Mouse (Mus musculus): ENCODE data around the gene Dcbld2. TPM values are rescaled to one million over a fixed set of nuclear protein-coding genes. Genes with fewer than 3 reads are reported as not detected.

The Dcbld2 gene
- polyA plus RNA-seq, 1 experiment: 0.24 TPM

DNA sequence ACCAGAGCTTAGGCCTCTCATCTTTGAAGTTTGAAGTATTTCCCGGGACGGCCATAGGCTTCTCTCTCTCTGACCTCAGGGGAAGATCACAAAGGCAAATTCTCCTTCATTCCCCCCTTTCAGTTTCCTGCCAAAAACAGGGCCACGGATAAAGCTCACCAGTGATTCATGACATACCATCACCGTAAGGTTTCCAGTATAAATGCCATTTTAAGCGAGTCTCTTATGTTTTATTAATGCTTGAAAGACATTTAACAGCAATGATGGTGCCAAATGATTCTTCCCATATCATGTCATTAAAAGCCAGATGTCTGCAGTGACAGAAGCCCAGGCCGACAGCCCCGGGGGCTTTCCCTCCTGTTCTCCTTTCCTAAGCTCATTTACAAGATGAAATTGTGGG lies 3.6 kb upstream of the Dcbld2 start:
- Histone ChIP-seq H3K36me3 (ENCODE audit: control insufficient read depth) (no peaks in the 10 kb centered on the region), H3K4me3 (replicated peaks) (no peak overlapping the region)
- TF ChIP-seq GATA1 (IDR thresholded peaks at IDR 0.05; ENCODE audit: low read length) (no peak), TAL1 (IDR thresholded peaks at IDR 0.05; ENCODE audit: low read length) (no peak)

GRCm38 (mm10) chr16:58405271-58405670 lies 3.0 kb upstream of the Dcbld2 start:
- Histone ChIP-seq H3K4me3 (replicated peaks) (no peak overlapping the region), H3K4me1 (ENCODE audit: control insufficient read depth) (peaks cover 19% of the 10 kb centered on the region), H3K9me3 (ENCODE audit: control insufficient read depth, low read length) (no peaks in the 10 kb centered on the region), H3K36me3 (ENCODE audit: control insufficient read depth) (no peaks in the 10 kb centered on the region), H3K27me3 (ENCODE audit: control insufficient read depth) (peaks cover 52% of the 10 kb centered on the region)
- TF ChIP-seq TAL1 (IDR thresholded peaks at IDR 0.05; ENCODE audit: low read length) (no peak), GATA1 (IDR thresholded peaks at IDR 0.05; ENCODE audit: low read length) (no peak)

More for the DNA sequence above, 3.6 kb upstream of the Dcbld2 start:
- no peaks in the 10 kb centered on the region for H3K9me3 ChIP-seq (ENCODE audit: control insufficient read depth, low read length)
- peaks cover 19% of the 10 kb centered on the region for H3K4me1 ChIP-seq (ENCODE audit: control insufficient read depth)
- H3K27me3 ChIP-seq (ENCODE audit: control insufficient read depth): peaks cover 46% of the 10 kb centered on the region

DNA sequence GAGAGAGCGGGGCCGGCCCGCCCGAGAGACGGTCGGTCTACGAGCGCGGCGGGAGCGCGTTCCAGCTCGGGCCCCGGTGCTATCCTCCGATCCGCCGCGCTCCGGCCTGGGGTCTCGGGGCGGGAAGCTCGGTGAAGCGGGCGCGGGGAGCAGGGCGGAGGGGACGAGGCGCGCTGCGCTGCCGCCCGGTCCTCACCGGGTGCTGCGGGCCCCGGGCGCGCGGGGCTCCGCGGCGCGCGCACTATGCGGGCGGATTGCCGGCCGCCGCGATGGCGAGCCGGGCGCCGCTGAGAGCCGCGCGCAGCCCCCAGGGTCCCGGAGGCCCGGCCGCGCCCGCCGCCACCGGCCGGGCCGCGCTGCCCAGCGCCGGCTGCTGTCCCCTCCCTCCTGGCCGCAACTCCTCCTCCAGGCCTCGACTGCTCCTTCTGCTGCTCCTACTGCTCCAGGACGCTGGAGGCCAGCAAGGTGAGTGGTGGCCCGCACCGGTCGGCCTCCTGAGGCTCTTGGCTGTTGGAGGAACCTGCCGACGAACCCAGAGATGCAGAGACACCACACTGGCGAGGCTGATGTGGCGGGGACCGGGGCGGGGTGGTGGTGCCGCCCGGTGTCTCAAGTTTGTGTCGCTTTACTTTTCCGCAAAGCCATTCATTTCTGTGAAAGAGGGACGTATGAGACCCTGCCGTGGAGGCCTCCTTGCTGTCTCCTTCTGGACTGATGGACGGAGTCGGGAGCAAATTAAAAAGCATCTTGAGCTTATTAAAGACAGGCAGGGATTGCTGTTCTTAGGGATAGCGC lies 441 bp downstream of the Dcbld2 start:
- no peak for TF ChIP-seq GATA1 (IDR thresholded peaks at IDR 0.05; ENCODE audit: low read length)
- no peak for TF ChIP-seq TAL1 (IDR thresholded peaks at IDR 0.05; ENCODE audit: low read length)
- H3K27me3 ChIP-seq (ENCODE audit: control insufficient read depth): peaks cover 72% of the 10 kb centered on the region
- H3K9me3 ChIP-seq (ENCODE audit: control insufficient read depth, low read length): no peaks in the 10 kb centered on the region

DNA sequence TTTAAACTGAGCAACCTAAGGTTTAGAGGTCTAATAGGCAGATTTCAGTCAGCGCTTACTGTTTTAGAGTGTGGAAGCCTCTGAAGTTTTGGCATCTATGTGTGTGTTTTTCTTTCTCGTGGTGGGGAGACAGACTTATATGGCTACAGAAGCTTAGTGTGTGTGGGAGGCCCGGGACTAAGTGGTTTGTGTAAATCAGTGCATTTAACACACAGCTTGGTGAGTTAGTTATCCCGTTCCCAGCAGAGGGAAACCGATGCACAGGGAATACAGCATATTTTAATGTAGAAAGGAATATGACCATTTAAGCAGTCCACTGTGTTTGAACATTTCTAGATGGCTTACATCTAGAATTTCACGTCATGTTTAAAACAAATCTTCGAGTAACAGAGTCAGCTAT lies 1.6 kb downstream of the Dcbld2 start:
- Histone ChIP-seq H3K27me3 (ENCODE audit: control insufficient read depth) (peaks cover 69% of the 10 kb centered on the region), H3K4me1 (ENCODE audit: control insufficient read depth) (peaks cover 19% of the 10 kb centered on the region), H3K9me3 (ENCODE audit: control insufficient read depth, low read length) (no peaks in the 10 kb centered on the region), H3K4me3 (replicated peaks) (peak overlapping the region; percentile 71), H3K36me3 (ENCODE audit: control insufficient read depth) (no peaks in the 10 kb centered on the region)
- TF ChIP-seq TAL1 (IDR thresholded peaks at IDR 0.05; ENCODE audit: low read length): no peak
- no peak for TF ChIP-seq GATA1 (IDR thresholded peaks at IDR 0.05; ENCODE audit: low read length)

More for the DNA sequence above, 441 bp downstream of the Dcbld2 start:
- Histone ChIP-seq H3K36me3 (ENCODE audit: control insufficient read depth) (no peaks in the 10 kb centered on the region), H3K4me1 (ENCODE audit: control insufficient read depth) (peaks cover 19% of the 10 kb centered on the region), H3K4me3 (replicated peaks) (peak overlapping the region; percentile 71)

DNA sequence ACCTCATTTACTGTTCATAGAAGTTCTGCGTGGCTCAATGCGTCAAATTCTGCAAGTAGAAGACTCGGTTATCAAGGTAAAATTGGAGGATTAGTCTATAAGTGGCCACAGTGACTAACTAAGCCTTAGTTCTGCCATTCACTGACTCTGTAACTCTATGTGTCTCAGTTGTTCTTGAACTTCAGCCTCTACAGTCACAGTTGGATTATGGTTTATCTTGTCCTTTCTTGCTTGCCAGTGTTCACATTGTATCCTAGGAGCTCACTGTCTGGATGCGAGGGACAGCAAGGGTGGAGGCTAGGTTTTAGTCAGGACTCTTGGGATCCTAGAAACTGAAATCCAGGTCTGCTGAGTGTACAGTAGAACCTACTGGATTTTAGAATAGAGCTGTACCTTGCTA lies 6.6 kb downstream of the Dcbld2 start:
- Histone ChIP-seq H3K36me3 (ENCODE audit: control insufficient read depth) (no peaks in the 10 kb centered on the region), H3K27me3 (ENCODE audit: control insufficient read depth) (peaks cover 33% of the 10 kb centered on the region), H3K4me3 (replicated peaks) (no peak overlapping the region), H3K4me1 (ENCODE audit: control insufficient read depth) (no peaks in the 10 kb centered on the region; the same call in 1 of the 2 replicates), H3K9me3 (ENCODE audit: control insufficient read depth, low read length) (no peaks in the 10 kb centered on the region)
- TF ChIP-seq TAL1 (IDR thresholded peaks at IDR 0.05; ENCODE audit: low read length) (no peak), GATA1 (IDR thresholded peaks at IDR 0.05; ENCODE audit: low read length) (no peak)

DNA sequence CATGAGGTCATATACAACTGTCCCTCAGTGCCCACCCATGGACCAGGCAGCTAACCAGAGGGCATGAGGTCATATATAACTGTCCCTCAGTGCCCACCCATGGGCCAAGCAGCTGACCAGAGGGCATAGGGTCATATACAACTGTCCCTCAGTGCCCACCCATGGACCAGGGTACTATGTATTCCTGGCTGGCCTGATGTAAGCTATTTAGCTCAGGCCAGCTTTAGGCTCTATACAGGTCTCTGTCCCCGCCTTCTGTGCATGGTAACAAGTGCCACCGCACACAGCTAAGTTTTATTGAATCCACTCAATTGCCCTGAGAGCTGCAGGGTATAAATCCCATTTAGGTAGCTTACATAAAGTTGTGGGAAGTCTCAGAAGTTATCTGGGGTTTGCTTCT lies 7.3 kb downstream of the Dcbld2 start:
- Histone ChIP-seq H3K4me3 (replicated peaks) (no peak overlapping the region), H3K27me3 (ENCODE audit: control insufficient read depth) (peaks cover 26% of the 10 kb centered on the region), H3K9me3 (ENCODE audit: control insufficient read depth, low read length) (no peaks in the 10 kb centered on the region), H3K36me3 (ENCODE audit: control insufficient read depth) (no peaks in the 10 kb centered on the region), H3K4me1 (ENCODE audit: control insufficient read depth) (no peaks in the 10 kb centered on the region; the same call in 1 of the 2 replicates)
- TF ChIP-seq GATA1 (IDR thresholded peaks at IDR 0.05; ENCODE audit: low read length) (no peak), TAL1 (IDR thresholded peaks at IDR 0.05; ENCODE audit: low read length) (no peak)

GRCm38 (mm10) chr16:58421696-58422354 lies 13.6 kb downstream of the Dcbld2 start:
- H3K4me1 ChIP-seq (ENCODE audit: control insufficient read depth): no peaks in the 10 kb centered on the region; the same call in 1 of the 2 replicates
- TF ChIP-seq GATA1 (IDR thresholded peaks at IDR 0.05; ENCODE audit: low read length): no peak
- TF ChIP-seq TAL1 (IDR thresholded peaks at IDR 0.05; ENCODE audit: low read length): no peak
- no peak overlapping the region for H3K4me3 ChIP-seq (replicated peaks)
- H3K36me3 ChIP-seq (ENCODE audit: control insufficient read depth): no peaks in the 10 kb centered on the region
- no peaks in the 10 kb centered on the region for H3K9me3 ChIP-seq (ENCODE audit: control insufficient read depth, low read length)
- H3K27me3 ChIP-seq (ENCODE audit: control insufficient read depth): no peaks in the 10 kb centered on the region

DNA sequence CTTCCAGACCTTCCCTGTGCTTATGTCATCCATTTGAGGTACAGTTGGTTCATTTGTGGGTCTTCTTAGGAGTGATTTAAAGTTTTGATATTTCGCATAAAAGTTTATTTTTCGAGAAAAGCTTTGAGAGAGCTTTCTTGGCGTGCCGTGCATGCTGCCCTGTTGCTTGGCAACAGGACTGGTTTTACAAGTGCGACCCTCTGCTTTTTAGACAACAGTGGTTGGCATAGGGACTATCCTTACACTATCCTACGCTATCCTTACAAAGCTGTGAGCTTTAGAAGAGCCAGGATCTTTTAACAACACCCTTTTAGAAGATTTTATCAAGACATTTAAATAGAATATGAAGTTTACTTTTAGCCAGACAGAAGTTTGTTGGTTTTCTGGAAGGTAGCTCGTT lies 22.0 kb downstream of the Dcbld2 start:
- Histone ChIP-seq H3K4me1 (ENCODE audit: control insufficient read depth) (no peaks in the 10 kb centered on the region), H3K36me3 (ENCODE audit: control insufficient read depth) (peaks cover under 1% of the 10 kb centered on the region), H3K9me3 (ENCODE audit: control insufficient read depth, low read length) (no peaks in the 10 kb centered on the region), H3K4me3 (replicated peaks) (no peak overlapping the region), H3K27me3 (ENCODE audit: control insufficient read depth) (no peaks in the 10 kb centered on the region)
- TF ChIP-seq GATA1 (IDR thresholded peaks at IDR 0.05; ENCODE audit: low read length) (no peak), TAL1 (IDR thresholded peaks at IDR 0.05; ENCODE audit: low read length) (no peak)

DNA sequence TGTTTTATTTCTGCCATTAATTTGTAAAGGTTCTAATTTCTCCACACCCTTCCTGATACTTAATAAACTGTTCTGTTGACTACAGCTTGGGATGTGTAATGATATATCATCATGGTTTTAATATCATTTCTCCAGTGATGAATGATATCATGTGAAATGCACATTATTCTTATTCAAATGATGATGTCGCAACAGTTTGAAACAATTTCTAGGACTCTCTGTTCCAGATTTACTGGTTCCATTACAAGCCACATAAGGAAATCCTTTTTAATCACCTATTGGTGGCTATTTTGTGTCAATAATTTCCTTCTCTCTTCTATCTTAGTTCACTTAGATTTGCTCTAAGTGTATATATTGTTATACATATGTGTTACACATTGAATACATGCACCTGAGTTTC lies 24.1 kb downstream of the Dcbld2 start:
- no peaks in the 10 kb centered on the region for H3K27me3 ChIP-seq (ENCODE audit: control insufficient read depth)
- H3K9me3 ChIP-seq (ENCODE audit: control insufficient read depth, low read length): no peaks in the 10 kb centered on the region
- H3K4me3 ChIP-seq (replicated peaks): no peak overlapping the region
- no peak for TF ChIP-seq GATA1 (IDR thresholded peaks at IDR 0.05; ENCODE audit: low read length)
- no peak for TF ChIP-seq TAL1 (IDR thresholded peaks at IDR 0.05; ENCODE audit: low read length)
- peaks cover 4% of the 10 kb centered on the region for H3K36me3 ChIP-seq (ENCODE audit: control insufficient read depth)
- H3K4me1 ChIP-seq (ENCODE audit: control insufficient read depth): no peaks in the 10 kb centered on the region

All from erythroblast, embryonic 14.5 days (primary cell).